Mouse (Mus musculus) ES-Bruce4 (cell line): ENCODE data around the gene Tenm4.

ENCODE experiments used
- CTCF ChIP-seq: IDR thresholded peaks from one replicate; pipeline ENCODE4 v1.8.1; 2011; ENCODE audit warnings: low read depth, low read length
- EP300 ChIP-seq: IDR thresholded peaks from 2 replicates; pipeline ENCODE4 v1.6.1; 2011; ENCODE audit warnings: low read depth, low read length; ENCODE audit not compliant: insufficient read depth
- POLR2A ChIP-seq: IDR thresholded peaks from one replicate; pipeline ENCODE4 v1.8.1; 2011; ENCODE audit warnings: low read length; ENCODE audit not compliant: insufficient read depth

- TF ChIP-seq CTCF (no peak), POLR2A (no peak), EP300 (no peak)
These were observed 619.3 kb downstream of the Tenm4 start for GRCm38 (mm10) chr7:96790326-96790725.
